Mouse (Mus musculus): ENCODE results near the gene Cstf1. TPM values are rescaled to one million over a fixed set of nuclear protein-coding genes. Genes with fewer than 3 reads are reported as not detected.
A peak's percentile ranks its signal among the peaks of the same experiment; 100 is the strongest.

Gene Cstf1
- total RNA-seq (2021) = 10 to 100 TPM; 23.1 TPM

GRCm38 (mm10) chr2:172370411-172371223 is at the start of gene Cstf1, which contains the start of gene Aurka:
Gene Cstf1, plus strand, starts transcription at chr2:172370681.
Gene Aurka, minus strand, starts transcription at chr2:172370535.
- peak; percentile 97 for DNase-seq
- intact Hi-C loops (cut with DNase I) = loop anchor here (2.0 to 10.0 kb wide), 3 partner anchors 22 to 634 kb away; partner anchors contain the start of genes Rae1 and Rtf2

- intact Hi-C loops (cut with DNase I) = no loop called here
- DNase-seq = peak; percentile 70 to 84
Measured at GRCm38 (mm10) chr2:172320878-172321277, 49.6 kb upstream of the Cstf1 start.

- intact Hi-C loops (cut with DNase I) = loop anchor here (2.0 kb wide), 1 partner anchor 79 kb away; the partner anchor contains the start of gene Mc3r
- DNase-seq = no peak
Measured at GRCm38 (mm10) chr2:172328248-172328647, 42.2 kb upstream of the Cstf1 start.

- peak; percentile 39 to 60 for DNase-seq
- intact Hi-C loops (cut with DNase I) = loop anchor here (1.0 to 2.0 kb wide), 2 partner anchors 80 to 102 kb away; partner anchors contain the start of gene Mc3r
Measured at GRCm38 (mm10) chr2:172329179-172329578, 41.3 kb upstream of the Cstf1 start.

- intact Hi-C loops (cut with DNase I) = no loop called here
- no peak for DNase-seq
Measured at GRCm38 (mm10) chr2:172338206-172338942, 32.1 kb upstream of the Cstf1 start.

GRCm38 (mm10) chr2:172340936-172341335 is 29.5 kb upstream of the Cstf1 start:
- intact Hi-C loops (cut with DNase I) = no loop called here
- no peak for DNase-seq

GRCm38 (mm10) chr2:172341606-172342005 is 28.9 kb upstream of the Cstf1 start:
- DNase-seq = no peak
- intact Hi-C loops (cut with DNase I) = no loop called here

- intact Hi-C loops (cut with DNase I) = no loop called here
- no peak for DNase-seq
Measured at GRCm38 (mm10) chr2:172343751-172344150, 26.7 kb upstream of the Cstf1 start.

GRCm38 (mm10) chr2:172344669-172345068 is 25.8 kb upstream of the Cstf1 start:
- no peak for DNase-seq
- intact Hi-C loops (cut with DNase I) = no loop called here

GRCm38 (mm10) chr2:172345258-172345738 is 25.2 kb upstream of the Cstf1 start, which contains the start of gene Fam210b:
Gene Fam210b, plus strand, starts transcription at chr2:172345565.
- intact Hi-C loops (cut with DNase I) = no loop called here
- DNase-seq = peak; percentile 98

- intact Hi-C loops (cut with DNase I) = no loop called here
- peak; percentile 50 to 54 for DNase-seq
Measured at GRCm38 (mm10) chr2:172346034-172346929, 24.2 kb upstream of the Cstf1 start.

- no peak for DNase-seq
- intact Hi-C loops (cut with DNase I) = no loop called here
Measured at GRCm38 (mm10) chr2:172346933-172347611, 23.4 kb upstream of the Cstf1 start.

GRCm38 (mm10) chr2:172348297-172348950 is 22.1 kb upstream of the Cstf1 start:
- DNase-seq = peak; percentile 67 to 70
- intact Hi-C loops (cut with DNase I) = loop anchor here (2.0 kb wide), 1 partner anchor 22 kb away; the partner anchor contains the start of genes Aurka and Cstf1

GRCm38 (mm10) chr2:172349776-172350175 is 20.7 kb upstream of the Cstf1 start:
- intact Hi-C loops (cut with DNase I) = loop anchor here (2.0 kb wide), 1 partner anchor 21 kb away; the partner anchor contains the start of genes Aurka and Cstf1
- DNase-seq = no peak

- intact Hi-C loops (cut with DNase I) = no loop called here
- DNase-seq = no peak
Measured at GRCm38 (mm10) chr2:172350773-172351172, 19.7 kb upstream of the Cstf1 start.

GRCm38 (mm10) chr2:172353218-172353617 is 17.3 kb upstream of the Cstf1 start:
- peak in 1 of 2 experiments; percentile 27 for DNase-seq
- intact Hi-C loops (cut with DNase I) = no loop called here

- no peak for DNase-seq
- intact Hi-C loops (cut with DNase I) = no loop called here
Measured at GRCm38 (mm10) chr2:172354761-172355160, 15.7 kb upstream of the Cstf1 start.

GRCm38 (mm10) chr2:172355833-172356232 is 14.6 kb upstream of the Cstf1 start:
- DNase-seq = no peak
- intact Hi-C loops (cut with DNase I) = no loop called here

- DNase-seq = no peak
- intact Hi-C loops (cut with DNase I) = no loop called here
Measured at GRCm38 (mm10) chr2:172363176-172363575, 7.3 kb upstream of the Cstf1 start.
